Mouse (Mus musculus) cerebellum, postnatal 25 days (tissue): ENCODE data around the gene Paqr7.

ENCODE experiments used
- DNase-seq, 2 experiments: peaks; one replicate each; pipeline ENCODE4 v3.0.0; 2021; ENCODE audit warnings: mixed read lengths in 2 of 2

Gene Paqr7

DNA sequence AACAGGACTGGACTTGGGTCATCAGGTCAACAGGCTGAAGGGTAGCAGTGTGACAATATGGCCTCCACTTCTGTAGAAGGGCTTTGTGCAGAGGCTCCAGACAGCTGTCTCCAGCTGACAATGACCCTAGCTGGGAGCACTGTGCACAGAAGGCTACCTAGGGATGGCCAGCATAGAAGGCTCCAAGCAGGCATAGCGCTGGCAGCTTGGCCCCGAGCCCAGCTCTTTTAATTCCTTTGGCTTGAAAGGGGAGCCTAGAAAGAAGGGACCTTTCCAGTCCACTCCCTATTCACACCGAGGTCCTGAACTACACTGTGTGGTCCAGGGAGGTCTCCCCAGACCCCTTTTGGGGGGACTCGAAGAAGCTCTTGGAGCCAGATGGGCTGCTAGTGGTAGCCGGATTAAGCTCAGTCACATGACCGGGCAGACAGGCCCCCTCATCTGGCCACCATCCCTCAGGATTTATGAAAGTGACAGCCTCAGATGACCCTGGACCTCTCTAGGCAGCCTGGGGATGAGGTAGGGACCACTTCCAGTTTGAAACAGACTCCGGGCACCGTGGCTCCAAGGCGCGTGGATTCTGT, 42.6 kb downstream of the Paqr7 start:
- peak; percentile 51 to 68 for DNase-seq

DNA sequence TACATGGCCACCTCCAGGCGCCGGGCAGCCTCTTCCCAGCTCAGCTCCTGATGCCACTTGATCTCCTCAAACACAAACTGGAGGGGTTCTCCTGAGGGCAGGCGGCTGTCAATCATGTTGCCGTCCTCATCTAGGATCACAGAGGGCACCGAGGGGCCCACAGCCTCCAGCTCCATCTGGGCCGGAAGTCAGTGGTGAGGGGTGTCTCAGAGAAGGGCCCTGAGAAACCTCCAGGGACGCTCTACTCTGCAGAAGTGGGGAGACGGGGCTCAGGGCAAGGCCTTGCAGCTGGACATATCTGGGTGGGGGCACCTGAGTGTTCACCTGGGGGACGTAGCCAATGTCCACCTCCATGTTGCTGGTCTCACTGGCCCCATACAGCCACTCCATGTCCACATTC, 46.2 kb downstream of the Paqr7 start:
- DNase-seq = no peak

GRCm38 (mm10) chr4:134543261-134543660, 46.8 kb downstream of the Paqr7 start:
- peak; percentile 97 to 98 for DNase-seq

DNA sequence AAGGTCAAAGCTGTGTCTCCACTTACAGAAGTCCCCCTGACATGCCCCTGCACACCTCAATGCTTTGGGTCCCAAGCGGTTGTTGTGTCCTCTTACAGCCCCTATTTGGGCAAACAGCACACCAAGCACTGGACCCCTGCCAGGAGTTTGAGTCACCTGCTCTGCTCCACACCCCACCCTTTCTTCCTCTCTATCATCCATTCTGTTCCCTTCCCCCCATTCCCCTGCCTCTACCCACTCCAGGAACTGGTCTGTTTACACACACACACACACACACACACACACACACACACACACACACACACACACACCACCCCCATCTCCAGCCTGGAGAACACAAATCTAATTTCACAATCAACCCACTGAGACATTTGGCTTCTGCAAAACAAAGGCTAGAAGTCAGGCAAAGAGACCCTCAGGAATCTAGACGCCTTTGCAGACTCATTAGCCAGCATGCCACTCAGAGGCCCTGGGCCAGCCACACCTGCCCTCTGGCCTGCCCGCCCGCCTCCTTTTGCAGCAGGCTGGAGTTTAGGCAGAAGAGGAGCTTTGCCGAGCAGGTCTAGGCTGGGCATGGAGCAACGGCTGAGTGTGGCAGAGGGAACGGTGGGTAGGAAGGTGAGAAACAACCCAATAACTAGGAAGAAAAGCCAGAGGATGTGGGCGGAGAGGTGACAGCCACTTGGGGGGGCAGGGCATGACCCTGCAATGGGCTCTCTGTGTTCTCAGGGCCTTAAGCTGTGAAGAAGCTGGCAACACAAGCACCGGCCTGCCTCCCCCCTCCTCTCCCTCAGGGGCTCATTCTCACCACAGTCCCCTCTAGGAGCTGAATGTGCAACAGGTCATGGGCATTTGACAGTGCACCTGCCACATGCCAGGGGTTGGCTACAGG, 50.6 kb downstream of the Paqr7 start:
- DNase-seq = peak; percentile 61 to 83

DNA sequence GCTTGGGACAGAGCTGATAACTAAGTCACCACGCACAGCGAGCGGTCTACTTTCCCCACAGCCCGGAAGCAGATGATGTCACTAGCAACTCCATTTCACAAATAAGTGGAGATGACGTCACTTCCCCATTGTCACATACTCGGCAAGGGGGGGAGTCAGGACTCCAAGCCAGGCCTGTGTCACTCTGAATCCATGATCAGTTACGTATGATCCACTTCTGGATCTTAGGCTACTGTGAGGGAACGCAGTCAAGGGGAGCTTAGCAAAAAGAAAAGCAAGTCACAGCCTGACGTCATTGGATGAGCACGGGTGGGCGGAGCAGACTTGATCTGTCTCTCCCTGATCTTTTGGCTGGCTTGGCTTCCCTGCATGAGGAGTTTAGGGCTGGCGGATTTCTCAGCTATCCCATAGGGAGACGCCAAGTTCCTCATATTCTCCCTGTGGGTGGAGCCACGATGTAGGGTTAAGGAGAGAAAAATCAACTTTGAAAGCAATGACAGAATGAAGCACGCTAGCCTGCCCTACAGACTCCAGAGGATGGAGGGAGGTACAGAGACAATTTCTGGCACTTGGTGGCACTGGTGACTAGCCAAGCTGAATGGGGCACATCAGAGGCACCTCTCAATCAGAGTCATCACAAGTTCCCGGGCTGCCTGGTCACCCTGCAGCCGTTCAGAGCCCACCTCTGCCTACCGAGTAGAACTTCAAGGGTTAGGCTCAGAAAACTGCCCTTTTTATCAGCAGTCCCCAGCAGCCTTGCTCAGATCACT, 51.9 kb downstream of the Paqr7 start:
- DNase-seq = peak; percentile 25 to 51

DNA sequence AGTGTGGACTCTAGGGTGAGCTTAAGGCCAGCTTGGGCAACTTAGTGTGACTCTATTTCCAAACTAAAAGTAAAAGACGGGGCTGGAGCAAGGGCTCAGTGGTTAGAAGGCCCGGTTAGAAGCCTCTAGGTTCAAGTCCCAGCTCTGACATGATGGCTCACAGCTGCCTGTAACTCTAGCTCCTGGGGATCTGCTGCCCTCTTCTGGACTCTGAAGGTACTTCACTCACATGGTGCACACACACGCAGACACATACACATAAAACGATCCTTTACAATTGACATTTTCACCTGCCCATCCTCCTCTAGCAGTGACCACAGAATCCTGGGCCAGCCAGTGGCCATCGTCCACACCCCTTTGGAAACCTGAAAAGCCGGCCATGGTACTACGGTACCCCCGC, 53.4 kb downstream of the Paqr7 start:
- peak in 1 of 2 experiments; percentile 21 for DNase-seq

DNA sequence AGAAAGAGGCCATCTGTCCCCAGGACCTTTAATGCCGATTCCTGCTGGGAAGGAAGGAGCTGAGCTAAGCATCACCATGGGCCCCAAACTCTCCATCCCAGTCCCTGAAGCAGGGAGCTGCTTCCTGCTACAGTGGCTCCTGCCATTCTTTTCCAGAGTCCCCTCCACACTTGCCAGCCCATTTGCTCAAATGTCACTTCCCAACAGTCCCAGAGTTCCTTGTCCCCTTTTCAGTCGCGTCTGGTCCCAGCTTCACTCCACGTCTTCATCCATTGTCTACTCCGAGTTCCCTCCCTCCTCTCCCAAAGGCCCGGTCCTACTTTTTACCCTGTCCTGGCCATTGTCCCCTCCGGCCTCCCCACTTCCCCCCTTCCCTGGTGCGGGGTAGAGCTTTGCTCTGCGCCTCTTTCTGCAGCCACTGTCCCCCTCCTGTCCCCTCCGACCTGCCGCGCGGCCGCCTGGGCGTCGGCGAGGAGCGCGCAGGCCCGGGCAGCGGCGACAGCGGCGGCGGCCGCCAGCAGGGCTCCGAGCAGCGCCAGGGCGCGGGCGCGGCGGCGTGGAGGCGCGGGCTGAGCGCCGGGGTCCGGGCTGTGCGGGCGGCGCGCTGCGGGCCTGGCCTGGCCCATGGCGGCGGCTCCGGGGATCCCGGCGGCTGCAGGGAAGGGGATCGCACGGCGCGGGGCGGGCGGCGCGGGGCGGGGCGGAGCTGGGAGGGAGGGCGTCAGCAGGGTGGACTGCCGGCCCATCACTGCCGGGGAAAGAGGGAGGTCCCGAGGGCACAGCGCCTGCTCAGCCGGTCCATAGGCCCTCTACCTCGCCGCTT, 55.2 kb downstream of the Paqr7 start, which contains the start of gene Selenon:
Gene Selenon (minus strand): TSS at position 673 of the 823 bp plus-strand sequence.
- peak; percentile 83 to 88 for DNase-seq

- no peak for DNase-seq
Measured at GRCm38 (mm10) chr4:134553631-134554030, 57.1 kb downstream of the Paqr7 start.

DNA sequence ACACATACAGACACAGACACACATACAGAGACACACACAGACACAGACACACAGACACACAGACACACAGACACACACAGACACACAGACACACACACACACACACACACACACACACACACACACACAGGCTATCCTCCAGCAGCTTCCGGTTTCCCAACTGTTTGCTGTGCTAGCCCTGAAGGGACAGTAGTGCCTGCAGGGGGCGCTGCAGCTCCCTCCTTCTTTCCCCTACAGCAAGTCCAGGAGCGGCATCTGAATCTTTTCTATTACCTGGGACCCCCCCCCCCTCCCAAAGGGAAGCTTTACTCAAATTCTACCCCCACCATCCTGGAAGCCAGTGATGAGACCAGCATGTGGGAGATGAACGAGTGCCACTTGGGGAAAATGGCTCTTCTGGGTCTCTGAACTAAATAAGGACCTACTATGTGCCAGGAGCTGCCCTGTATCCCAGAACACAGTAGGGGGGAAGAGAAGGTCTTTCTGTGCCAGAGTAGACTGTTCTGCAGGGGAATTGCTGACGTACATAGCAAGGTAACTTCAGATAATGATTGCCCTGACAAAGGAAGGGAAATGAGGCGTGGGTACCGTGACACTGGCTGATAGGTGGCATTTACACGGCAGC, 59.6 kb downstream of the Paqr7 start:
- peak; percentile 55 to 77 for DNase-seq

GRCm38 (mm10) chr4:134557626-134558249, 61.2 kb downstream of the Paqr7 start:
- DNase-seq = no peak

DNA sequence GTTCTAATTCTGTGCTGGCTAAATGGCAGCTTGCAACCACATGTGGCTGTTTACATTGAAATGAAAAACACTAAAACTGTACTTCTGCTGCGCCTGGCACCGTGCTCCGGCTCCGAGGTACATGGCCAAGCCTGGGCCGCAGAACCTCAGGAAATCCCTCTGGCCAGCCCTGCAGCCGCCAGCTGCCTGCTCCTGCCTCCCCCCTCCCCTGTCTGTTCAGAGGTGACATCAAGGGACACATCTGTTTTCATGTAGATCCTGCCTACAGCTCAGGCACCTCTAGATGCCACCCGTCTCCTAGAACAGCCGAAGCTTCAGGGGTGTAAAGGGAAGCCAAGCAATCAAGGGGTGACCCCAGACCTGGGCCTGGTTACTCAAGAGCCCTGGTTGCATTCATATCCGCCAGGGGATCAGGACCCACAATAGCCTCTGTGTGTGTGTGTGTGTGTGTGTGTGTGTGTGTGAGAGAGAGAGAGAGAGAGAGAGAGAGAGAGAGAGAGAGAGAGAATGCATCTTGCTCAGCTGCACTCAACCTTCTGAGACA, 62.1 kb downstream of the Paqr7 start:
- DNase-seq = no peak

DNA sequence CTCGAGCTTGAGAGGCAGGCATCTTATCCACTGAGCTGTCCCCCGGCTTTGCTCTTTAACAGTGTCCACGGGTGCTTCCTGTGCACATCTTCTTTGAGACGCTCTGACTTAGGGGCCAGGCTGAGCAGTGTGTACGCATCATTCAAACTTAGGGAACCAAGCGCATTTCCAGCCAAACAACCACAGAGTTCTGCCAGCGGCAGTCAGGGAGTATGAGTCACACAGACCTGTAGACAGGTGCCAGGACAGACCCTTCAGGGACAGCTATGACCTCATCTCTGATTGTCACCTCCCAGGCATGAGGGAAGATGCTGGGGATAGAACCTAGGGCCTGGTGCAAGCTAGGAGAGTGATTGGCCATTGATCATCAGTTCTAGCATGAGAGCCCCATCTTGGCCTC, 62.7 kb downstream of the Paqr7 start:
- no peak for DNase-seq
